14 mouse cellular contexts compared by ENCODE assay signal in genomic region chr10:116270646-116271469, GRCm38 (mm10). TPM values are rescaled to one million over a fixed set of nuclear protein-coding genes. Genes with fewer than 3 reads are reported as not detected.
DNase-seq lines count a peak whose midpoint lies in the region; ATAC-seq and TF ChIP-seq lines count a peak whose summit lies in the region.
"Had no signal": no experiment of that assay in that cellular context is flagged by ENCODE, and none has a peak within 500 bp of the region (broad histone marks: within the 10 kb centered on the region; RNA-seq: fewer than 3 reads in every experiment).

No protein-coding gene starts in this region.

- H3K9ac ChIP-seq in kidney, embryonic 14.5 days (ENCODE audit: low read depth, low read length) = no peak overlapping the region
- no peak overlapping the region for H3K9ac ChIP-seq in heart, postnatal 0 days (replicated peaks; ENCODE audit: low read depth, low read length)
- H3K9ac ChIP-seq: limb, embryonic 13.5 days; neural tube, embryonic 12.5 days had no signal

- TF ChIP-seq EP300 in heart, postnatal 0 days (IDR thresholded peaks at IDR 0.05; ENCODE audit: low read depth) = no peak

- H3K27ac ChIP-seq in kidney, embryonic 14.5 days (ENCODE audit: low read depth, low read length) = no peak overlapping the region
- peak overlapping the region; percentile 71 for H3K27ac ChIP-seq in heart, postnatal 0 days (ENCODE audit: low read depth)
- H3K27ac ChIP-seq: limb, embryonic 13.5 days; neural tube, embryonic 12.5 days had no signal

- TF ChIP-seq CTCF in heart, postnatal 0 days (IDR thresholded peaks at IDR 0.05; ENCODE audit: low read depth) = no peak

- H3K4me2 ChIP-seq in kidney, embryonic 14.5 days (replicated peaks; ENCODE audit: low read depth, low read length) = no peak overlapping the region
- no peak overlapping the region for H3K4me2 ChIP-seq in heart, postnatal 0 days (ENCODE audit: low read depth, low read length)
- H3K4me2 ChIP-seq: limb, embryonic 13.5 days; neural tube, embryonic 12.5 days had no signal

- no peaks in the 10 kb centered on the region for H3K9me3 ChIP-seq in kidney, embryonic 14.5 days (ENCODE audit: control insufficient read depth, low read length)
- no peaks in the 10 kb centered on the region for H3K9me3 ChIP-seq in heart, postnatal 0 days (replicated peaks; ENCODE audit: control insufficient read depth, low read length)
- H3K9me3 ChIP-seq: limb, embryonic 13.5 days; neural tube, embryonic 12.5 days had no signal

- H3K36me3 ChIP-seq in kidney, embryonic 14.5 days (ENCODE audit: control insufficient read depth, insufficient read depth, low read length) = no peaks in the 10 kb centered on the region
- H3K36me3 ChIP-seq in heart, postnatal 0 days (replicated peaks; ENCODE audit: control insufficient read depth, insufficient read depth, low read length) = no peaks in the 10 kb centered on the region
- H3K36me3 ChIP-seq: limb, embryonic 13.5 days; neural tube, embryonic 12.5 days had no signal

- DNase-seq in adrenal gland, adult (ENCODE audit: inconsistent age in 2 of 2, low spot score in 1 of 2) = peak; percentile 31 to 36
- DNase-seq in adrenal gland, adult 18-20 months (ENCODE audit: low spot score in 2 of 2) = no peak
- peak; percentile 57 for DNase-seq in kidney, adult 11 months
- no peak for DNase-seq in heart, postnatal 0 days (ENCODE audit: low spot score)
- peak; percentile 56 to 65 for DNase-seq in kidney, postnatal 36 days
- DNase-seq in spleen, postnatal 36 days (ENCODE audit: low spot score in 2 of 2) = no peak
- DNase-seq in layer of hippocampus, adult 9-11 months = no peak
- DNase-seq: gastrocnemius, postnatal 14 days; thymus, postnatal 14 days had no signal

- no peak overlapping the region for H3K4me3 ChIP-seq in kidney, embryonic 14.5 days (ENCODE audit: low read length)
- H3K4me3 ChIP-seq in heart, postnatal 0 days (ENCODE audit: low read depth, low read length) = no peak overlapping the region
- H3K4me3 ChIP-seq: limb, embryonic 13.5 days; neural tube, embryonic 12.5 days had no signal

- ATAC-seq in kidney, embryonic 14.5 days (ENCODE audit: low FRiP score, low TSS enrichment) = no peak
- ATAC-seq in heart, postnatal 0 days (ENCODE audit: insufficient read depth, low read depth) = no peak
- ATAC-seq: activated CD4-positive, CD25-positive, alpha-beta regulatory T cell, adult 4 months had no signal

- 69% methylated on average over 12 of the region's 12 CpGs for WGBS in kidney, embryonic 14.5 days
- WGBS in heart, postnatal 0 days = 60% methylated on average over 12 of the region's 12 CpGs

- peaks cover 9% of the 10 kb centered on the region; the same call in 1 of the 2 replicates for H3K4me1 ChIP-seq in kidney, embryonic 14.5 days (ENCODE audit: control insufficient read depth, insufficient read depth, low read length)
- H3K4me1 ChIP-seq in heart, postnatal 0 days (ENCODE audit: control insufficient read depth, insufficient read depth) = peaks cover 14% of the 10 kb centered on the region; the same call in 1 of the 2 replicates
- H3K4me1 ChIP-seq: limb, embryonic 13.5 days; neural tube, embryonic 12.5 days had no signal

- H3K27me3 ChIP-seq in kidney, embryonic 14.5 days (ENCODE audit: control insufficient read depth, insufficient read depth, low read length) = no peaks in the 10 kb centered on the region
- H3K27me3 ChIP-seq in heart, postnatal 0 days (ENCODE audit: control insufficient read depth, insufficient read depth, low read length) = no peaks in the 10 kb centered on the region
- H3K27me3 ChIP-seq: limb, embryonic 13.5 days; neural tube, embryonic 12.5 days had no signal

RNA-seq across cellular contexts. Expression of gene Ptprb, which starts 4.5 kb away (rescaled TPM):
- total RNA-seq in adrenal gland, adult 18-20 months (2021) = 10 to 100 TPM; 34.6 to 34.8 TPM
- 4.4 and 6.3 TPM in 2 replicates for polyA plus RNA-seq in kidney, embryonic 14.5 days (2014; fragmentation: Nextera tagmentation; extraction: Ambion mirVana)
- total RNA-seq in heart, postnatal 0 days (2014; rRNA removed; ENCODE audit: low replicate concordance) = 22.3 and 24.5 TPM in 2 replicates
- 6.2 and 6.9 TPM in 2 replicates for polyA plus RNA-seq in heart, postnatal 0 days (2015; fragmentation: Nextera tagmentation; extraction: Ambion mirVana)
- total RNA-seq: common myeloid progenitor, adult 5-6 weeks had no signal

Comparison
In these comparisons a context has a peak if more than half of its experiments do, and no peak if none do; other contexts are left out.
1. DNase-seq: peak in adrenal gland, adult (2 of 2), kidney, adult 11 months (single experiment) and kidney, postnatal 36 days (2 of 2); none in adrenal gland, adult 18-20 months (0 of 2), heart, postnatal 0 days (single experiment), spleen, postnatal 36 days (0 of 2) and layer of hippocampus, adult 9-11 months (single experiment).